Mouse (Mus musculus) lung, postnatal 0 days (tissue): ENCODE data around the gene Slc22a18. TPM values are rescaled to one million over a fixed set of nuclear protein-coding genes. Genes with fewer than 3 reads are reported as not detected.

Experiments used
- ATAC-seq: fragments of 200-750 bp; cut with Nextera tagmentation; 2 replicates; pipeline ENCODE4 v1.8.0; 2017; ENCODE audit warnings: moderate library complexity
- DNase-seq: peaks from one replicate; pipeline ENCODE4 v3.0.0-alpha.2; 2016; ENCODE audit warnings: low spot score
- H3K27ac ChIP-seq: fragments of 300-500 bp; sonication (generic); 2 replicates; pipeline ENCODE4 v1.5.1; 2014; ENCODE audit warnings: antibody characterized with exemption, mild to moderate bottlenecking, low read length, mixed read lengths
- H3K27me3 ChIP-seq: fragments of 300-500 bp; sonication (generic); replicated peaks from 2 replicates; pipeline ENCODE4 v1.6.1; 2014; ENCODE audit warnings: low read length, mixed read lengths; ENCODE audit not compliant: insufficient read depth
- H3K36me3 ChIP-seq: fragments of 300-500 bp; sonication (generic); 2 replicates; pipeline ENCODE4 v1.6.1; 2014; ENCODE audit warnings: low read length, mixed read lengths; ENCODE audit not compliant: insufficient read depth
- H3K4me1 ChIP-seq: fragments of 300-500 bp; sonication (generic); 2 replicates; pipeline ENCODE4 v1.6.1; 2014; ENCODE audit warnings: antibody characterized with exemption, low read depth, low read length, mixed read lengths; ENCODE audit not compliant: insufficient read depth
- H3K4me2 ChIP-seq: fragments of 300-500 bp; sonication (generic); replicated peaks from 2 replicates; pipeline ENCODE4 v1.6.1; 2014; ENCODE audit warnings: low read depth, mild to moderate bottlenecking, low read length, moderate library complexity, mixed read lengths
- H3K4me3 ChIP-seq: fragments of 300-500 bp; sonication (generic); 2 replicates; pipeline ENCODE4 v1.5.1; 2014; ENCODE audit warnings: low read depth, low read length
- H3K9ac ChIP-seq: fragments of 300-500 bp; sonication (generic); replicated peaks from 2 replicates; pipeline ENCODE4 v1.6.1; 2014; ENCODE audit warnings: low read depth, mild to moderate bottlenecking
- H3K9me3 ChIP-seq: fragments of 300-500 bp; sonication (generic); 2 replicates; pipeline ENCODE4 v1.6.1; 2016; ENCODE audit warnings: low read length, mixed read lengths
- CTCF ChIP-seq: IDR thresholded peaks from 2 replicates; pipeline ENCODE4 v1.5.1; 2016; ENCODE audit warnings: antibody characterized with exemption, mild to moderate bottlenecking
- EP300 ChIP-seq: IDR thresholded peaks from 2 replicates; pipeline ENCODE4 v1.6.1; 2016; ENCODE audit warnings: antibody characterized with exemption, mild to moderate bottlenecking, control low read depth
- WGBS: fragments of 180-500 bp; shearing (Covaris S2); extraction: QIAGEN DNeasy Blood & Tissue Kit; methylation state at CpG from one replicate; pipeline ENCODE4 v1.1.7; 2014; 5-methylcytosine and 5-hydroxymethylcytosine counted together
- polyA plus RNA-seq: library from polyadenylated mRNA; unstranded; fragments of >200 nt; fragmentation: Nextera tagmentation; extraction: Ambion mirVana; gene quantifications from 2 replicates; pipeline ENCODE4 v1.2.1, GENCODE M21; 2015

Gene Slc22a18
- polyA plus RNA-seq, 1 experiment from 2014 or later: 4.4 TPM

DNA sequence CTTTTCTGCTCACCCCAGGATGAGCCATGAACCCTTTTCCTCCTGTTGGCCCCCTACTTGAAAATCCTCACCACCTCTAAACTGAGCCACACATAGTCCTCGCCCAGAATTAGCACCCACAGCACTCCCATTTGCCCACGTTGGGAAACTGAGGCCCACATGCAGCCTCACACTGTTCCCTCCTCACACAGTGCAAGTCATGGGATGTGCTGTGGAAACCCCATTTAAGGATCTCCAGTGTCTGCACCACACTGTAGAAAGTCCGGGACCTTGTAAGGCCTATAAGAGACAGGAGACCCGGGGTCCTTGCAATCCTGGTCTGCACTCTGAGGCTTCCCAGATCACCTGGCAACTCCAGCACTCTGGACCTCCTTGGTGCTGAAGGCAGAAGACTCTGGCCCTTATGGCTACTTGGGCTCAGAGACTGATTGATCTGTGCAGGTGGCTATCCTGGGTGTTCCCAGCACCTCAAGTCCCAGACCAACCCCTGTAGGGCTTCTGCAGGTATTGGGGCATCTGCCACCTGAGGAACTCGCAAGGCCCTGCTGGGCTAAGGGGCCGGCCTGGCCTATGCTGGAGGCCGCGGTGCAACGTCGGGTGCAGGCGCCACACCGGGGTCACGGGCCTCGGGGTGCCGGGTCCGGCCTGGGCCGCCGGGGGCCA lies 36.2 kb upstream of the Slc22a18 start:
- Histone ChIP-seq H3K36me3 (no peaks in the 10 kb centered on the region), H3K4me2 (peak overlapping the region; percentile 83), H3K4me3 (peak overlapping the region; percentile 41), H3K9me3 (no peaks in the 10 kb centered on the region), H3K27ac (no peak overlapping the region), H3K9ac (peak overlapping the region; percentile 34; the same call in 1 of the 2 replicates), H3K4me1 (no peaks in the 10 kb centered on the region), H3K27me3 (0 out of 2 replicates have a peak, but pooled peaks cover 5% of the 10 kb centered on the region)
- DNase-seq (no peak), ATAC-seq (peak; percentile 33)
- 27% methylated on average over 18 of the region's 18 CpGs for WGBS
- TF ChIP-seq EP300 (no peak), CTCF (no peak)

DNA sequence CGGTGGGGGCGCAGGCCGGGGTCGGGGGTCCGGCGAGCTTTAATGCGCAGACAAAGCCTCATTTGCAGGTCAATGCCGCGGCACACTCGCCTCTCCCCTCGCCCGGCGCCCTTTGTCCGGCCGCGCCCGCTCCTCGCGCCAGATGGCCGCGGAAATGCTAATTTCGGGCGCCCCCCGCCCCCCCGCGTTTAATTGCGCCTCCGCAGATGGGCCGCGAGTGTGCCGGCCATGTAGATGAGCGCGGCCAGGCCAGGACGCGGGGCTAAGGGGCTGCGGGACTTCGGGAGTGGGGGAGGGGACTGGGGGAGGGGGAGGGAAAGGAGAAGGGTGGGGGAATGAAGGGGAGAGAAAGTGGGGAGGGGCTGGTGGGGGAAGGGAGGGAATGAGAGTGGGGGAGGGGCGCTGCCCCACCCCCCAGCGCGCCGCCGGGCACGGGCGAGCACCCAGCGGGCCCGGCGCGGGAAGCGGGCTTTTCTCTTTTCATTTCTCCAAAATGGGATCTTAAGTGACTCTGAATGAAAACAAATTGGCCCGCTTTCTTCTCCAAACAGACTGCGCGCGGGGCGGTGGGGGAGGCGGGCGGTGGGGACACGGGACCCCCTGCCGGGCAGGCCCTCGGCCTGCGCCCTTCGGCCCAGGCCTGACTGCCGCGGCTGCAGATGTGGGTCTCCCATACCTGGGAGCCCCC lies 35.5 kb upstream of the Slc22a18 start:
- Histone ChIP-seq H3K4me1 (no peaks in the 10 kb centered on the region), H3K9me3 (no peaks in the 10 kb centered on the region), H3K27ac (no peak overlapping the region), H3K9ac (peak overlapping the region; percentile 34; the same call in 1 of the 2 replicates), H3K36me3 (no peaks in the 10 kb centered on the region), H3K4me2 (peak overlapping the region; percentile 83), H3K4me3 (peak overlapping the region; percentile 41), H3K27me3 (0 out of 2 replicates have a peak, but pooled peaks cover 5% of the 10 kb centered on the region)
- WGBS: 2% methylated on average over 50 of the region's 63 CpGs
- DNase-seq: no peak
- TF ChIP-seq EP300: no peak
- TF ChIP-seq CTCF: no peak
- peak; percentile 46 for ATAC-seq

DNA sequence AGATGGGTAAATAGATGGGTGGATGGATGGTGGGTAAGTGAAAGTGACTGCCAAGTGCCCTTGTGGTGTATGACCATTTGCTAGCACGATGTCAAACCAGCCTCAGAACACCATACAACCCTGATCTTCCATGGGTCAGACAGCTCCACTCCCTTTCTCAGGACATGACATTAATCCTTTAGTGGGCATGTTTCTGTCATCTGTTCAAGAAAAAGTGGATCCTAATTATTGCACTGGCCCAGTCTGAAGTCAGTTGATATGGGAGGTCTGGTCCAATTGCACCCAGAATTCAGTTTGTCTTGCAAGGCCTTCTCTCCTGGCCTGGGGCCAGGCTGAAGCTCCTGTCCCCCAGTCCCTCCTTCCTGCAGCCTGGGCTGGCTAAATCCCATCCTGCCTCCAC lies 34.6 kb upstream of the Slc22a18 start:
- no peak overlapping the region for H3K4me3 ChIP-seq
- no peak overlapping the region for H3K4me2 ChIP-seq
- TF ChIP-seq EP300 (no peak), CTCF (no peak)
- 78% methylated on average over 1 of the region's 1 CpGs for WGBS
- H3K9ac ChIP-seq: no peak overlapping the region
- H3K27ac ChIP-seq: no peak overlapping the region
- no peaks in the 10 kb centered on the region for H3K36me3 ChIP-seq
- DNase-seq: no peak
- no peaks in the 10 kb centered on the region for H3K9me3 ChIP-seq
- H3K4me1 ChIP-seq: no peaks in the 10 kb centered on the region
- 0 out of 2 replicates have a peak, but pooled peaks cover 8% of the 10 kb centered on the region for H3K27me3 ChIP-seq
- no peak for ATAC-seq

DNA sequence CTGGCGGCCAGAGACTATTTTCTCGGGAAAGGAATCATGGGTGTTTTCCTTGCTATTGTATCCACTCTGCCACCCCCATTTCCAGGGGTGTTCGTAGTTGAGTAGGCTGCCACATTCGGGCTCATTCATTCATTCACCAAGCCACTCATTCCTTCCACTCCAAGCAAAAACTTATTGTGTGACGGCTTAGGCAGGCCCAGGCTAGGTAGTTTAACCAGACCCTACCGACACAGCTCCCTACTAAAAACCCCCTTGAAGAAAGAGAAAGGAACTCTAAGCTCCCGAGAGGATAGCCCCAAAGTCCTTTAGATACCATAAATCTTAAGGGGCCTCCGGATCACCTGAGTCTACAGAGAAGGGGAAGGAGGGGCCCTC lies 29.0 kb upstream of the Slc22a18 start:
- no peak overlapping the region for H3K4me2 ChIP-seq
- WGBS: 60% methylated on average over 8 of the region's 8 CpGs

DNA sequence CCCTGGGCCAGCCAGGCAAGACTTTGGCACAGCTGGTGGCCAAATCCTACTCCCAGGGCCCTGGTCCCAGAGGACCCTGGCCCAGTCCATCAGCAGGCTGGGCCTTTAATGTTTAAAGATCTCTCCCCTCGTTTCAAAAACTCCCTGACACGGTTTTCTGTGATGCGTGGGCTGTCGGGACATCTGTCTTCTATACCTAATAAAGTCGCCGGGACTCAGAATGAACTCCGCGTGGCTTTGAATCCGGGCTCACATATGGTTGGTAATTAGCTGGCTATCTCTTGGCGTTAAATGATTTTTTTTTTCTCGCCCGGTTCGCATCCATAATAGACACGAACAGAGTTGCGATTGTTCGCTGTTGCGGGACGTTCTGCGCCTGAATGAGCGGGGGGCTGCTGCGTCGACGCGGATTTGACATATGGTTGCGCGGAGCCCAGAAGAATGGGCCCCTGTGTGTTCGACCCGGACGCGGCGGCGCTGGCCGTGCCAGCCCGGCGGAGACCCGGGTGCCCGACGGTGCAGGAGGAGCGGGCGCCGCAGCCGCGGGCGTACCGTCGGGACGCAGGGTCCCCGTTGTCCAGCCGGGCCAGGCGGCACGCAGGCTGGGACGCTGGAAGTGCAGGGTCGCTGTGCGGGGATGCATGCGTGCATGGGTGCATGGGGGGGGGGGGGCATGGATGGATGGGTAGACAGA lies 28.4 kb upstream of the Slc22a18 start:
- Histone ChIP-seq H3K9me3 (no peaks in the 10 kb centered on the region), H3K9ac (no peak overlapping the region), H3K4me1 (0 out of 2 replicates have a peak, but pooled peaks cover 5% of the 10 kb centered on the region), H3K4me3 (peak overlapping the region; percentile 33), H3K4me2 (peak overlapping the region; percentile 58), H3K36me3 (no peaks in the 10 kb centered on the region), H3K27me3 (peaks cover 27% of the 10 kb centered on the region), H3K27ac (no peak overlapping the region)
- 8% methylated on average over 54 of the region's 55 CpGs for WGBS
- TF ChIP-seq EP300 (no peak), CTCF (no peak)
- DNase-seq (no peak), ATAC-seq (no peak)

More for the DNA sequence above, 29.0 kb upstream of the Slc22a18 start:
- Histone ChIP-seq H3K4me3 (no peak overlapping the region), H3K9ac (no peak overlapping the region), H3K9me3 (no peaks in the 10 kb centered on the region), H3K27me3 (peaks cover 27% of the 10 kb centered on the region), H3K4me1 (0 out of 2 replicates have a peak, but pooled peaks cover 5% of the 10 kb centered on the region), H3K36me3 (no peaks in the 10 kb centered on the region), H3K27ac (no peak overlapping the region)
- DNase-seq (no peak), ATAC-seq (no peak)
- TF ChIP-seq EP300 (no peak), CTCF (no peak)
